Mouse (Mus musculus): Measurements from ENCODE around the gene Ep300.
"Not testable (repeated sequence)": the region's sequence is repeated elsewhere in the genome, so short reads cannot be mapped to it uniquely, and the experiment has no call there.

The Ep300 gene

DNA sequence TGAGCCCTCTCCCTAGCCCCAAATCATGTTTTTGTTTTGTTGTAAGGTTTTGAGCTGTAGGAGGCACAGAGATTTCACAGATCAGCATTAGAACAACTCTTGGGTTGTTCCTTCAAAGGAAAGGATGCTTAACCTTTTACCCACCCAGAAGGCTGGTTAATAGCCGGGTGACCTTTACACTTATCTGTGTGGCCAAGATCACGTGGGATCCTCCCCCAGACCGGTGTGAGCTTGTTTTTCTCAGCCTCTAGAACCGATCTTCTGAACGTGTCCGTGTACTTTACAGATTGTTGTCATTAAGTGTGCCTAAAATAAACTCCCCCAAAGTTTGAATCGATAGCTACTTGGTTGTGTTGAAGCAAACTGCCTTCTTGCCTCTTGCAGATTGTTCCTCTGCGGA is 115.5 kb downstream of the Ep300 start:
- peak; percentile 30 for DNase-seq (ENCODE audit: low spot score)

DNA sequence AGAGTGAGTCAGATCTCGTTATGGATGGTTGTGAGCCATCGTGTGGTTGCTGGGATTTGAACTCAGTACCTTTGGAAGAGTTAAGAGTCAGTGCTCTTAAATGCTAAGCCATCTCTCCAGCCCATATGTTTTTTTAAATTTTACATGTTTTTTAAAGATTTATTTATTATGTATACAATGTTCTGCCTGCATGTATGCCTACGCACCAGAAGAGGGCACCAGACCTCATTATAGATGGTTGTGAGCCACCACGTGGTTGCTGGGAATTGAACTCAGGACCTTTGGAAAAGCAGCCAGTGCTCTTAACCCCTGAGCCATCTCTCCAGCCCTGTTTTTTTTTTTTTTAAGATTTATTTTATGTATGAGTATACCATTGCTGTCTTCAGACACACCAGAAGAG is 116.2 kb downstream of the Ep300 start:
- not testable (repeated sequence) for DNase-seq (ENCODE audit: low spot score)
